Mouse (Mus musculus) ES-Bruce4 (cell line): ENCODE data around the gene Mrnip.

ENCODE experiments used
- CTCF ChIP-seq: IDR thresholded peaks from one replicate; pipeline ENCODE4 v1.8.1; 2011; ENCODE audit warnings: low read depth, low read length
- POLR2A ChIP-seq: IDR thresholded peaks from one replicate; pipeline ENCODE4 v1.8.1; 2011; ENCODE audit warnings: low read length; ENCODE audit not compliant: insufficient read depth

DNA sequence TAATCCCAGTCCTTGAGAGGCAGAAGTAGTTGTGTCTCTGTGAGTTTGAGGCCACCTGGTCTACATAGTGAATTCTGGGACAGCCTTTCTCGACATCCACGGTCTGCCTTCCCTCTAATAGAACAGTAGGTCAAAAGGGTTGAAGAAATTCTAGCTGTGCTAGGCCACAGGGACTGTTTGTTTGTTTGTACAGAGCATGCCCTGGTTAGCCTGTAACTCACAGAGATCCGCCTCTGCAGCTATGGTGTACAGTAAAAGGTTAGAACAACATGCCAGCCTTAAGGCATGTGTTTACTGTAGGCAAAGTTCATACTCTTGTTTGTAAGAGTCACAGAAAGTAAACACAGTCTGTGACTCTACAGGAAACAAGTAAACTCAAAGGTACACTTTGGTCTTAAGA, 10.5 kb downstream of the Mrnip start:
- TF ChIP-seq CTCF, result no peak
- TF ChIP-seq POLR2A, result no peak
